Mouse (Mus musculus) heart, adult 8-10 months (tissue): Measurements from ENCODE around the gene Zar1l. TPM values are rescaled to one million over a fixed set of nuclear protein-coding genes. Genes with fewer than 3 reads are reported as not detected.

Experiments
- DNase-seq: peaks from one replicate; pipeline ENCODE4 v3.0.0; 2022; ENCODE audit warnings: low spot score
- total RNA-seq, 4 experiments: library from RNA; stranded (reverse); gene quantifications; 2 replicates each; pipeline ENCODE4 v1.2.4; 2022

Zar1l gene
- total RNA-seq, 4 experiments from 2014 or later: not detected

DNA sequence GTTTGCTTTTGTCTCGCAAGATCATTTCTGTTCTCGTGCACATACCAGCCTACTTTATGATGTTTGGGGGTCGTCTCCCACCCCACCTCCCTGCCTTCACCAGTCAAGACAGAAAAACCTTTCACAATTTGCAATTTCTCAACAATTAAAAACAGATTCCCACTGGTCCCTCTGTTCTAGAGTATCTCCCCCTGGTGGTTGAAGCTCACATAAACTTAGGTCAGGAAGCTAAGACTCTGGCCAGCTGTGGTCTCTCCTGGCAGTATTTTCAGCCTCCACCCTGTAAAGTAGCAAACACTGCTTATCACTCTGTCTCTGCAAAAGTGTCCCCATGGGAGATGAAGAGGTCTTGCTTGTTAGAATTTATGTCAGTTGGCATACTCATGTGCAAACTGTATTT, 32.8 kb downstream of the Zar1l start:
- DNase-seq: peak; percentile 71

DNA sequence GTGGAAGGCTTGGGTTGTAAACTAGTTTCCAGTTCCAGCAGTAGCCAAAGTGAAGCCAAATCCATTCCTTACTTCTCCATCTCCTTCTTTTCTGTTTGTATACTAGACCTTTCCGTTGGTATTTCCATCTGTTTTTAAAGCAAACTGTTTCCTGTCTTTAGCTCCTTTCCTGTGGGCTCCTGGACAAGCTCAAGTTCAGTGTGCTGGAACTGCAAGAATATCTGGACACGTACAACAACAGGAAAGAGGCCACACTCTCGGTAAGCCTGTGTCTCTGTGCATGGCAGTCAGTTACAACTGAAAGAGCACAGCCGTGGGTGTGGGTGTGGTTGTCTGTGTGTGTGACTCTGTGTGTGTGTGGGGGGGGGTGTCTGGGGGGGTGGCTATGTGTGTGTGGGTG, 39.4 kb downstream of the Zar1l start:
- no peak for DNase-seq

DNA sequence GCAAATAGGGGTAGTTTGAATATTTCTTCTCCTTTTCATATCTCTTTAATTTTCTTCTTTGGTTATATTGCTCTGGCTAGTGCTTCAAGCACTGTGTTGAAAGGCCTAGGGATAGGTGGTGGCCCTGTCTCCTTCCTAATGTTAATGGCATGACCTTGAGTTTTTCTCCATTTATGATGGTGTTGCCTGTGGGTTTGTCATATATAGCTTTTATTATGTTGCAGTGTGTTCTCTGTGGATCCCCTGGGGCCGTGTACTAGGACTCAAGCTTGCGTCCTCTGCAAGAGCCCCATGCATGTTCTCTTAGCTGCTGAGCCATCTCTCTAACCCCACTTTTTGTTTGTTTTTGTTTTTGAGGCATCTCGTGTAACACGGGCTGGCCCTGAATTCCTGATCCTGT, 40.6 kb downstream of the Zar1l start:
- no peak for DNase-seq

DNA sequence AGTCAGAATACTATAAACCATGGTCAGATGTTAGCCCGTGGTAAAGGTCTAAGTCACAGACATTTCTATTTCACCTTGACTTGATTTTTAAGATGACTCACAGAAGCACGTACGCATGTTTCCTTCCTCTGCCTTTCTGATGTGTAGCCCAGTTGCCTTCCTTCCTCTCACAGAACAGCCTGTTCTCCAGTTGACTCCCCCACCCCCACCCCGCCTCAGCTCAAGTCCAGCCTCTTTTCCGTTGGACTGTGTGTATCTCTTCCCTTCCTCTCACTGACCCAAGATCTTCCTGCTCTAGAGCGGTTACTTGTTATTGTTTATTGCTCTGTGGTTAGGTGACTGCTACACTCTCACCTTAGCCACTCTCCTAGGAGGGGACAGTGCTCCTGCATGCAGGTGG, 49.5 kb downstream of the Zar1l start:
- DNase-seq: peak; percentile 77

- peak; percentile 96 for DNase-seq
These were observed 51.8 kb downstream of the Zar1l start for GRCm38 (mm10) chr5:150466132-150466531.

GRCm38 (mm10) chr5:150465218-150465617, 52.7 kb downstream of the Zar1l start:
- DNase-seq: no peak

DNA sequence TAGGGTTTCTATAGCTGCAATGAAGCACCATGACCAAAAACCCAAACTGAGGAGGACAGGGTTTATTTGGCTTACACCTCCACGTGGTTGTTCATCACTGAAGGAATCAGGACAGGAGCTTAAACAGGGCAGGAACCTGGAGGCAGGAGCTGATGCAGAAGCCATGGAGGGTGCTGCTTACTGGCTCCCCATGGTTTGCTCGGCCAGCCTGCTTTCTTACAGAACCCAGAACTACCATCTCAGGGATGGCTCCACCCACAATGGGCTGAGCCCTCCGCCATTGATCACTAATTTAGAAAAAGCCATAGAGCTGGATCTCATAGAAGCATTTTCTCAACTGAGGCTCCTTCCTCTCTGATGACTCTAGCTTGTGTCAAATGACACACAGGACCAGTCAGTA, 53.2 kb downstream of the Zar1l start:
- DNase-seq: no peak

GRCm38 (mm10) chr5:150459801-150460200, 58.2 kb downstream of the Zar1l start:
- DNase-seq: no peak

DNA sequence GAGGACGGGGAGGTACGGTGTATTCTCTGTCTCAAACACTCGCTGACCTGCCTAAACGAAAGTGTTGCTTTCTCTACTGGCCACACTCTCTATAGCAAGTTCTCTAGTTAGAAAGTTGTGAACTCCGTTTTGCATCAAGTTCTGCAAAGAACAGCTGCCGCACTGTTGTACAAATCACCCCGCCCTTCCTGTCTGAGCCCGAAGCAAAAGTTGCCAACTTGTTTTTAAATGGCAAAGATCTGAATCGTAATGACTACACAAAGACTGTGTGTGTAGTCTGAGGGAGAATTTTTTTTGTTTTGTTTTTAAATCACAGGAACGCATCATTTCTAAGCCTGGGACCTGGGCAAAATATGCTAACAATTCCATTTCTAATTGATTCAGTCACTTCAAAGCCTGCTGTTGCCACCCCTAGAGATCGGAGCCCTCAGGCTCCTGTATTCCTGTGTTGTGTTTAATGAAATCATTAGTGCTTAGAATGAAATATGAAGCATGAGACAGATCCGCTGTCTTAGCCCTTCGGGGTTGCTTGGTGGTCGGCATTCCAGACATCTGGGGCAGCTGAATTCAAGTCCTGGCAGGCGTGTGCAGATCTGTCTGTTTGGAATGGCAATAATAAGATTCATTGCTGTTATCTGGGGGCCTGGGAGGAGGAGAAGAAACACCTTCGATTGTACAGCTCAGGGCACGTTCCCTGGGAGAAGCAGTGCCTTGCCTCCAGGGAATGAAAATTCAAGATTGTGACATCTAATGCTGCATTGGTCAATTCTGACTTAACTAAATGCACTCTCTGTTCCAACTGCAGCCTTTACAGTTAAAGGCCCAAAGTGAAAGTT, 59.8 kb downstream of the Zar1l start:
- no peak for DNase-seq

- DNase-seq: peak; percentile 78
These were observed 60.6 kb downstream of the Zar1l start for GRCm38 (mm10) chr5:150457165-150457903.

Other genes with a start within 250 kb of the Zar1l start
- gene Brca2, start 4.5 kb upstream of the Zar1l start, total RNA-seq: 1 to 10 TPM; 1.4 to 3.1 (median 2.1) TPM
- 1 to 10 TPM; 2.9 to 5.8 (median 3.2) TPM for gene N4bp2l1, start 79.0 kb upstream of the Zar1l start, total RNA-seq
- gene N4bp2l2, start 148.0 kb upstream of the Zar1l start, total RNA-seq: 10 to 100 TPM; 35.4 to 48.9 (median 41.5) TPM
- gene Pds5b, start 155.6 kb upstream of the Zar1l start, total RNA-seq: 10 to 100 TPM; 14.3 to 18.4 (median 15.0) TPM